Mouse (Mus musculus): Measurements from ENCODE around the gene Rgr.

DNA sequence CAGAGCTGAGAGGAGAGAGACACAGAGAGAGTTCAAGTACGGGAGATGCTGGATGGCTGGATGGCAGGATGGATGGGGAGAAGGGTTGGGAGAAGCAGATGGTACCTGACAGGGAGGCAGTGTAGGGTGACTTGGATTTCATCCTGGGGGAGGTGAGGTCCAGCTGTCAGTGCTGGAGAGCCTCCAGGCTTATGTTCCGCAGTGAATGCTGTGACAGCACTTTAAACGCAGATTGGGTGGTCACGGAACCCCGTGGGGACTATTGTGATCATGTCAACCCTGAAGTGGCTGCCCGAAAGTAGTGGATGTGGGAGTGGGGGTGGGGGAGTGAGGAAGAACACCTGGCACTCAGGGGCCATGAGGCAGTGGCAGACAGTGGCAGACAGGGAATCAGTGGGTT, 45.7 kb upstream of the Rgr start:
- no peak for TF ChIP-seq CTCF (IDR thresholded peaks at IDR 0.05; ENCODE audit: control insufficient read depth, insufficient read depth, insufficient replicate concordance, low read depth, low read length)
- TF ChIP-seq POLR2A (IDR thresholded peaks at IDR 0.05; ENCODE audit: control insufficient read depth, low read depth, low read length), result no peak

All from testis, adult 2 months (tissue).